Mouse (Mus musculus) lung, embryonic 14.5 days (tissue): ENCODE data around the gene Pdgfc. TPM values are rescaled to one million over a fixed set of nuclear protein-coding genes. Genes with fewer than 3 reads are reported as not detected.
A peak's percentile ranks its signal among the peaks of the same experiment; 100 is the strongest.

Source experiments
- ATAC-seq: fragments of 200-750 bp; cut with Nextera tagmentation; 2 replicates; pipeline ENCODE4 v1.8.0; 2017; ENCODE audit warnings: mild to moderate bottlenecking, moderate TSS enrichment, moderate library complexity; ENCODE audit not compliant: insufficient read depth
- DNase-seq: peaks from one replicate; pipeline ENCODE4 v3.0.0-alpha.2; 2015
- H3K27ac ChIP-seq: fragments of 300-500 bp; sonication (generic); 2 replicates; pipeline ENCODE4 v1.5.1; 2014; ENCODE audit warnings: low read depth, mild to moderate bottlenecking, moderate library complexity
- H3K27me3 ChIP-seq: fragments of 300-500 bp; sonication (generic); 2 replicates; pipeline ENCODE4 v1.6.1; 2014; ENCODE audit warnings: low read length, control low read depth; ENCODE audit not compliant: insufficient read depth
- H3K36me3 ChIP-seq: fragments of 300-500 bp; sonication (generic); 2 replicates; pipeline ENCODE4 v1.6.1; 2014; ENCODE audit warnings: control low read depth; ENCODE audit not compliant: insufficient read depth
- H3K4me1 ChIP-seq: fragments of 300-500 bp; sonication (generic); 2 replicates; pipeline ENCODE4 v1.6.1; 2014; ENCODE audit warnings: antibody characterized with exemption, control low read depth; ENCODE audit not compliant: insufficient read depth
- H3K4me2 ChIP-seq: fragments of 300-500 bp; sonication (generic); 2 replicates; pipeline ENCODE4 v1.6.1; 2014; ENCODE audit warnings: mild to moderate bottlenecking
- H3K4me3 ChIP-seq: fragments of 300-500 bp; sonication (generic); 2 replicates; pipeline ENCODE4 v1.5.1; 2014; ENCODE audit warnings: low read depth, low read length
- H3K9ac ChIP-seq: fragments of 300-500 bp; sonication (generic); 2 replicates; pipeline ENCODE4 v1.6.1; 2014
- H3K9me3 ChIP-seq: fragments of 300-500 bp; sonication (generic); 2 replicates; pipeline ENCODE4 v1.6.1; 2016; ENCODE audit warnings: low read depth, low read length, control low read depth
- CTCF ChIP-seq: IDR thresholded peaks from 2 replicates; pipeline ENCODE4 v1.5.1; 2016; ENCODE audit warnings: antibody characterized with exemption, low read depth
- WGBS: fragments of 180-500 bp; shearing (Covaris S2); extraction: QIAGEN DNeasy Blood & Tissue Kit; methylation state at CpG from one replicate; pipeline ENCODE4 v1.1.7; 2014; 5-methylcytosine and 5-hydroxymethylcytosine counted together
- polyA plus RNA-seq: library from polyadenylated mRNA; unstranded; fragments of >200 nt; fragmentation: Nextera tagmentation; extraction: Ambion mirVana; gene quantifications from 2 replicates; pipeline ENCODE4 v1.2.1, GENCODE M21; 2014

Pdgfc gene
- polyA plus RNA-seq, 1 experiment from 2014 or later = 18.8 TPM

DNA sequence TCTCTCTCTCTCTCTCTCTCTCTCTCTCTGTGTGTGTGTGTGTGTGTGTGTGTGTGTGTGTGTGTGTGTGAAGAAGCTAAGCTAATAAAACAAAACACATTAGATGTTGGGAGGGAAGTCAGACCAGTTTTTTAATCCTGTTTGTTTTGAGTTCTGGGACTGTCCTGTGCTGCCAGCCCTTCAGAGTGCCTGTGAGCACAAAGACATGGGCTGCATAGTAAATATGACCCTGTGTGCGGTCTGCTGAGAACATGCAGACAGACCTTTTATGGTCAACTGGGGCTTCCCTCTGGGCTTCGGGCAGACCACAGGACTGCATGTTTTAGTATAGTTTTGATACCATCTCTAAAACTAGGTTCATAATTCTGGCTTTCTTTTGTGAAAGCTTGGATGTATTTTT, 32.3 kb downstream of the Pdgfc start:
- no peak for TF ChIP-seq CTCF
- H3K27me3 ChIP-seq = no peaks in the 10 kb centered on the region
- H3K36me3 ChIP-seq = no peaks in the 10 kb centered on the region
- WGBS = 41% methylated on average over 2 of the region's 2 CpGs
- no peak overlapping the region for H3K9ac ChIP-seq
- H3K4me3 ChIP-seq = no peak overlapping the region
- ATAC-seq (peak; percentile 77; the same call in 1 of the 2 replicates), DNase-seq (peak; percentile 39)
- H3K4me2 ChIP-seq = no peak overlapping the region
- no peaks in the 10 kb centered on the region for H3K9me3 ChIP-seq
- H3K4me1 ChIP-seq = 0 out of 2 replicates have a peak, but pooled peaks cover 3% of the 10 kb centered on the region
- peak overlapping the region; percentile 2; the same call in 1 of the 2 replicates for H3K27ac ChIP-seq

GRCm38 (mm10) chr3:81101136-81101535, 64.9 kb downstream of the Pdgfc start:
- ATAC-seq = no peak
- Histone ChIP-seq H3K4me1 (peaks cover 5% of the 10 kb centered on the region; the same call in 1 of the 2 replicates), H3K9ac (no peak overlapping the region), H3K4me3 (no peak overlapping the region), H3K27ac (no peak overlapping the region), H3K9me3 (no peaks in the 10 kb centered on the region), H3K36me3 (no peaks in the 10 kb centered on the region), H3K27me3 (no peaks in the 10 kb centered on the region), H3K4me2 (no peak overlapping the region)
- TF ChIP-seq CTCF = no peak
- no peak for DNase-seq
- WGBS = 63% methylated on average over 1 of the region's 1 CpGs

GRCm38 (mm10) chr3:81102158-81102876, 66.1 kb downstream of the Pdgfc start:
- Histone ChIP-seq H3K4me2 (no peak overlapping the region), H3K4me3 (no peak overlapping the region), H3K9me3 (no peaks in the 10 kb centered on the region), H3K27me3 (no peaks in the 10 kb centered on the region), H3K27ac (no peak overlapping the region; the same call in 1 of the 2 replicates), H3K4me1 (peaks cover 5% of the 10 kb centered on the region; the same call in 1 of the 2 replicates), H3K36me3 (no peaks in the 10 kb centered on the region), H3K9ac (no peak overlapping the region)
- TF ChIP-seq CTCF = no peak
- ATAC-seq (peak; percentile 66; the same call in 1 of the 2 replicates), DNase-seq (peak; percentile 25)
- 19% methylated on average over 3 of the region's 3 CpGs for WGBS

DNA sequence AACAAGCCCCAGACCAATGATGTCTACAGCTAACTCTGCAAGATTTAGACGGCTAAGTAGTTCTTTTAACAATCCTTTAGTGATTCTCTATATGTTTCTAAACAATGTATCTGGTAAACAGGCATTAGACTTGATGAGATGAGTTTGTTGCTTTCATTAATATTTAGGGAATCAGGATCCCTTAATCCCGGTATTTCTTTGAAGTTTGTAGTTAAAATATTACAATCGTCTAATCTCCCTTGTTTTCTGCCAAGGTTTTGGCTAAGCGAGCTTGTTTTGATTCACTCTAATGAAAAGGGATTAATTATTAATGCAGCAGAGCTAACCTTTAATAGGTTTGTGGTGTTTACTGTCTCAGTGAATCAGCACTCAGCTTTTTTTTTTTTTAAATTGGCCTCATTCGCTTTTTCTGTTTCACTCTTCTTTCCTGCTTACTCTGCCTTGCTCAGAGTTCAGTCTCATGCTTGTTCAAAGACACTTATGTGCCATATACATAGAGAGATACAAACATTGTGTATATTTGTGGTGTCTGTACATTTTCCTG, 66.7 kb downstream of the Pdgfc start:
- 64% methylated on average over 5 of the region's 5 CpGs for WGBS
- Histone ChIP-seq H3K27me3 (no peaks in the 10 kb centered on the region), H3K4me1 (peaks cover 5% of the 10 kb centered on the region; the same call in 1 of the 2 replicates), H3K36me3 (no peaks in the 10 kb centered on the region), H3K4me2 (no peak overlapping the region), H3K27ac (no peak overlapping the region; the same call in 1 of the 2 replicates), H3K9ac (no peak overlapping the region), H3K9me3 (no peaks in the 10 kb centered on the region), H3K4me3 (no peak overlapping the region)
- DNase-seq = no peak
- no peak for ATAC-seq
- no peak for TF ChIP-seq CTCF

GRCm38 (mm10) chr3:81107515-81107914, 71.3 kb downstream of the Pdgfc start:
- H3K9ac ChIP-seq = no peak overlapping the region
- no peaks in the 10 kb centered on the region for H3K27me3 ChIP-seq
- no peaks in the 10 kb centered on the region for H3K9me3 ChIP-seq
- H3K4me2 ChIP-seq = no peak overlapping the region
- DNase-seq (no peak), ATAC-seq (no peak)
- TF ChIP-seq CTCF = no peak
- no peak overlapping the region for H3K27ac ChIP-seq
- H3K4me3 ChIP-seq = no peak overlapping the region
- 23% methylated on average over 1 of the region's 1 CpGs for WGBS
- no peaks in the 10 kb centered on the region for H3K4me1 ChIP-seq
- no peaks in the 10 kb centered on the region for H3K36me3 ChIP-seq

DNA sequence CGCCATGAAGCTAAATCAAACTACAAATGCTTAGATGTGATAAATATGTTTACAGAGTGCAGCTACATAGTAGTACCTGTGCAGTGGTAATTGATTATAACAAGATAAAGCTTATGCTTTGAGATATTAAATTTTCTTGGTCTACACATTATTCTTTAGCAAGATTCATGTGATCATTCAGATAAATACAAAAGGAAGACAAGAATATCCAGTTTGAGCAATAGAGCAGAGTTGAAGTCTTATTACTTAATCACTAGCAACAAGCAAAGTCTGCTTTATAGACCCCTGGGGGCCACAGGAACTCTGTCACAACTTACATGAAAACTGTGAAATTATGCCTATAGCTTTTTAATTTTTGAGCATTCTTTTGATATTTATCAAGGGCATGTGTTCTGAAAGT, 74.8 kb downstream of the Pdgfc start:
- H3K9ac ChIP-seq = no peak overlapping the region
- no peaks in the 10 kb centered on the region for H3K36me3 ChIP-seq
- no peaks in the 10 kb centered on the region for H3K9me3 ChIP-seq
- 64% methylated on average over 1 of the region's 1 CpGs for WGBS
- H3K4me2 ChIP-seq = no peak overlapping the region
- H3K4me3 ChIP-seq = no peak overlapping the region
- no peak for TF ChIP-seq CTCF
- H3K4me1 ChIP-seq = no peaks in the 10 kb centered on the region
- no peak for ATAC-seq
- no peaks in the 10 kb centered on the region for H3K27me3 ChIP-seq
- no peak for DNase-seq
- no peak overlapping the region for H3K27ac ChIP-seq

- Histone ChIP-seq H3K27me3 (no peaks in the 10 kb centered on the region), H3K4me1 (no peaks in the 10 kb centered on the region), H3K4me2 (no peak overlapping the region), H3K9ac (no peak overlapping the region), H3K9me3 (no peaks in the 10 kb centered on the region), H3K36me3 (no peaks in the 10 kb centered on the region), H3K4me3 (no peak overlapping the region), H3K27ac (no peak overlapping the region)
- no peak for TF ChIP-seq CTCF
- no peak for ATAC-seq
- WGBS = 92% methylated on average over 3 of the region's 3 CpGs
- DNase-seq = no peak
Observed at GRCm38 (mm10) chr3:81112892-81113291, 76.7 kb downstream of the Pdgfc start.
